Mouse (Mus musculus) kidney, adult 2 months (tissue): ENCODE measurements around the gene Hexa. TPM values are rescaled to one million over a fixed set of nuclear protein-coding genes. Genes with fewer than 3 reads are reported as not detected.

ENCODE experiments used
- DNase-seq: peaks from one replicate; pipeline ENCODE4 v3.0.0; 2021
- H3K27ac ChIP-seq: fragments of 200-500 bp; 2 replicates; pipeline ENCODE4 v1.5.1; 2012; ENCODE audit warnings: low read depth, low read length, control low read depth, inconsistent platforms; ENCODE audit not compliant: insufficient read depth
- H3K27me3 ChIP-seq: fragments of 200-500 bp; replicated peaks from 2 replicates; pipeline ENCODE4 v1.6.1; 2012; ENCODE audit warnings: mild to moderate bottlenecking, moderate library complexity, low read length, inconsistent platforms; ENCODE audit not compliant: control insufficient read depth, insufficient read depth
- H3K36me3 ChIP-seq: fragments of 200-500 bp; 2 replicates; pipeline ENCODE4 v1.6.1; 2012; ENCODE audit warnings: mild to moderate bottlenecking, moderate library complexity, low read length, inconsistent platforms; ENCODE audit not compliant: control insufficient read depth, insufficient read depth
- H3K4me1 ChIP-seq: fragments of 200-500 bp; 2 replicates; pipeline ENCODE4 v1.6.1; 2011; ENCODE audit warnings: low read length; ENCODE audit not compliant: control insufficient read depth, insufficient read depth
- H3K4me3 ChIP-seq: fragments of 200-500 bp; 2 replicates; pipeline ENCODE4 v1.5.1; 2011; ENCODE audit warnings: mild to moderate bottlenecking, low read depth, low read length, control low read depth; ENCODE audit not compliant: insufficient read depth
- CTCF ChIP-seq: fragments of 200-500 bp; conservative IDR thresholded peaks from 2 replicates; pipeline ENCODE4 v1.5.1; 2011; ENCODE audit warnings: low read depth, mild to moderate bottlenecking, control low read depth, low read length, moderate library complexity, mixed read lengths; ENCODE audit not compliant: insufficient read depth, insufficient read length
- POLR2A ChIP-seq: fragments of 200-500 bp; IDR thresholded peaks from one replicate; pipeline ENCODE4 v1.6.1; 2011; ENCODE audit warnings: low read depth, low read length, control low read depth
- WGBS: fragments of 180-500 bp; shearing (Covaris S2); methylation state at CpG from one replicate; pipeline ENCODE4 v1.1.7; 2018; 5-methylcytosine and 5-hydroxymethylcytosine counted together
- polyA plus RNA-seq: library from polyadenylated mRNA; depleted of rRNA; stranded (reverse); fragments of >200 nt; gene quantifications from 2 replicates; pipeline ENCODE4 v1.2.3, GENCODE M21; 2012

The Hexa gene
- polyA plus RNA-seq, 1 experiment = 76.1 TPM

GRCm38 (mm10) chr9:59577844-59578504 lies 38.6 kb downstream of the Hexa start, which contains the start of gene Celf6:
TSS of gene Celf6 (plus strand) at chr9:59577917.
- Histone ChIP-seq H3K36me3 (no peaks in the 10 kb centered on the region), H3K4me1 (no peaks in the 10 kb centered on the region), H3K4me3 (peak within 1 kb of the TSS; percentile 44), H3K27me3 (no peaks in the 10 kb centered on the region; the same call in 1 of the 2 replicates), H3K27ac (no peak within 1 kb of the TSS)
- DNase-seq = peak; percentile 74
- TF ChIP-seq CTCF (no peak), POLR2A (no peak)
- 3% methylated on average over 59 of the region's 61 CpGs for WGBS

- H3K27me3 ChIP-seq = no peaks in the 10 kb centered on the region; the same call in 1 of the 2 replicates
- H3K4me3 ChIP-seq = no peak overlapping the region
- no peaks in the 10 kb centered on the region for H3K36me3 ChIP-seq
- TF ChIP-seq CTCF = no peak
- TF ChIP-seq POLR2A = no peak
- no peak for DNase-seq
- H3K4me1 ChIP-seq = no peaks in the 10 kb centered on the region
- H3K27ac ChIP-seq = no peak overlapping the region
- 2% methylated on average over 20 of the region's 20 CpGs for WGBS
Measured at GRCm38 (mm10) chr9:59578505-59578867, 39.1 kb downstream of the Hexa start.

GRCm38 (mm10) chr9:59584871-59585308 lies 45.5 kb downstream of the Hexa start:
- no peaks in the 10 kb centered on the region for H3K4me1 ChIP-seq
- H3K27ac ChIP-seq = no peak overlapping the region
- H3K36me3 ChIP-seq = no peaks in the 10 kb centered on the region
- H3K27me3 ChIP-seq = no peaks in the 10 kb centered on the region; the same call in none of the 2 replicates
- H3K4me3 ChIP-seq = no peak overlapping the region
- DNase-seq = peak; percentile 76
- 2% methylated on average over 13 of the region's 13 CpGs for WGBS
- TF ChIP-seq POLR2A = no peak
- peak; percentile 77 for TF ChIP-seq CTCF

GRCm38 (mm10) chr9:59588252-59588651 lies 48.9 kb downstream of the Hexa start:
- Histone ChIP-seq H3K4me1 (no peaks in the 10 kb centered on the region), H3K27ac (no peak overlapping the region), H3K4me3 (no peak overlapping the region), H3K36me3 (no peaks in the 10 kb centered on the region), H3K27me3 (no peaks in the 10 kb centered on the region; the same call in none of the 2 replicates)
- WGBS = 71% methylated on average over 5 of the region's 5 CpGs
- DNase-seq = no peak
- TF ChIP-seq CTCF (no peak), POLR2A (no peak)

GRCm38 (mm10) chr9:59588710-59589671 lies 49.7 kb downstream of the Hexa start:
- TF ChIP-seq POLR2A (no peak), CTCF (no peak)
- Histone ChIP-seq H3K4me1 (no peaks in the 10 kb centered on the region), H3K27ac (no peak overlapping the region), H3K36me3 (no peaks in the 10 kb centered on the region), H3K27me3 (no peaks in the 10 kb centered on the region; the same call in none of the 2 replicates), H3K4me3 (no peak overlapping the region)
- DNase-seq = no peak
- 32% methylated on average over 12 of the region's 12 CpGs for WGBS

GRCm38 (mm10) chr9:59589703-59590439 lies 50.5 kb downstream of the Hexa start:
- Histone ChIP-seq H3K27me3 (no peaks in the 10 kb centered on the region; the same call in 1 of the 2 replicates), H3K36me3 (no peaks in the 10 kb centered on the region), H3K4me3 (no peak overlapping the region), H3K27ac (no peak overlapping the region), H3K4me1 (no peaks in the 10 kb centered on the region)
- no peak for DNase-seq
- TF ChIP-seq CTCF (no peak), POLR2A (no peak)
- 79% methylated on average over 10 of the region's 10 CpGs for WGBS
